Mouse (Mus musculus) heart, postnatal 4 days (tissue): ENCODE results near the gene Ankrd34c. TPM values are rescaled to one million over a fixed set of nuclear protein-coding genes. Genes with fewer than 3 reads are reported as not detected.

ENCODE experiments used
- DNase-seq: peaks from one replicate; pipeline ENCODE4 v3.0.0; 2021
- total RNA-seq, 2 experiments: library from RNA; stranded (reverse); gene quantifications; 2 replicates each; pipeline ENCODE4 v1.2.3; 2021

The Ankrd34c gene
- not detected for total RNA-seq

- DNase-seq = no peak
Observed at GRCm38 (mm10) chr9:89738295-89738694, at the start of gene Ankrd34c. Ankrd34c (minus strand) TSS chr9:89738475.

- no peak for DNase-seq
Observed at GRCm38 (mm10) chr9:89787532-89787931, 49.3 kb upstream of the Ankrd34c start.

GRCm38 (mm10) chr9:89781395-89781927, 43.2 kb upstream of the Ankrd34c start:
- DNase-seq = no peak

GRCm38 (mm10) chr9:89779237-89779636, 41.0 kb upstream of the Ankrd34c start:
- no peak for DNase-seq

- DNase-seq = peak; percentile 17
Observed at GRCm38 (mm10) chr9:89771153-89771552, 32.9 kb upstream of the Ankrd34c start.

- DNase-seq = no peak
Observed at GRCm38 (mm10) chr9:89762017-89762416, 23.7 kb upstream of the Ankrd34c start.

- DNase-seq = no peak
Observed at GRCm38 (mm10) chr9:89758569-89758968, 20.3 kb upstream of the Ankrd34c start.

GRCm38 (mm10) chr9:89758139-89758538, 19.9 kb upstream of the Ankrd34c start:
- no peak for DNase-seq

- no peak for DNase-seq
Observed at GRCm38 (mm10) chr9:89757571-89757970, 19.3 kb upstream of the Ankrd34c start.

GRCm38 (mm10) chr9:89740041-89740440, 1.8 kb upstream of the Ankrd34c start:
- DNase-seq = no peak

GRCm38 (mm10) chr9:89737888-89738287, 387 bp downstream of the Ankrd34c start:
- DNase-seq = no peak

- DNase-seq = peak; percentile 59
Observed at GRCm38 (mm10) chr9:89736932-89737705, 1.2 kb downstream of the Ankrd34c start.

GRCm38 (mm10) chr9:89706906-89707305, 31.4 kb downstream of the Ankrd34c start:
- DNase-seq = peak; percentile 16

- no peak for DNase-seq
Observed at GRCm38 (mm10) chr9:89705197-89705533, 33.1 kb downstream of the Ankrd34c start.

- peak; percentile 92 for DNase-seq
Observed at GRCm38 (mm10) chr9:89704265-89705196, 33.7 kb downstream of the Ankrd34c start, which contains the start of gene Tmed3. Tmed3 (minus strand) TSS chr9:89705068.

GRCm38 (mm10) chr9:89700910-89701457, 37.3 kb downstream of the Ankrd34c start:
- no peak for DNase-seq

GRCm38 (mm10) chr9:89695143-89695542, 43.1 kb downstream of the Ankrd34c start:
- DNase-seq = no peak

- DNase-seq = no peak
Observed at GRCm38 (mm10) chr9:89693670-89694069, 44.6 kb downstream of the Ankrd34c start.

GRCm38 (mm10) chr9:89689179-89689578, 49.1 kb downstream of the Ankrd34c start:
- no peak for DNase-seq

- DNase-seq = no peak
Observed at GRCm38 (mm10) chr9:89687503-89688226, 50.6 kb downstream of the Ankrd34c start.

GRCm38 (mm10) chr9:89686262-89686661, 52.0 kb downstream of the Ankrd34c start:
- DNase-seq = no peak

- peak; percentile 31 for DNase-seq
Observed at GRCm38 (mm10) chr9:89678974-89679373, 59.3 kb downstream of the Ankrd34c start.
